Mouse (Mus musculus) forebrain, postnatal 0 days (tissue): ENCODE data around the gene Neurod2. TPM values are rescaled to one million over a fixed set of nuclear protein-coding genes. Genes with fewer than 3 reads are reported as not detected.
A peak's percentile ranks its signal among the peaks of the same experiment; 100 is the strongest.

ENCODE experiments used
- ATAC-seq: fragments of 200-750 bp; cut with Nextera tagmentation; 2 replicates; pipeline ENCODE4 v1.8.0; 2017; ENCODE audit warnings: mild to moderate bottlenecking, moderate library complexity
- DNase-seq: peaks from one replicate; pipeline ENCODE4 v3.0.0-alpha.2; 2015
- H3K27ac ChIP-seq: fragments of 300-500 bp; sonication (generic); 2 replicates; pipeline ENCODE4 v1.5.1; 2014; ENCODE audit warnings: low read depth, mild to moderate bottlenecking, antibody characterized with exemption, low read length, moderate library complexity, mixed read lengths
- H3K27me3 ChIP-seq: fragments of 300-500 bp; sonication (generic); 2 replicates; pipeline ENCODE4 v1.6.1; 2014; ENCODE audit warnings: mild to moderate bottlenecking, low read length, mixed read lengths; ENCODE audit not compliant: insufficient read depth
- H3K36me3 ChIP-seq: fragments of 300-500 bp; sonication (generic); 2 replicates; pipeline ENCODE4 v1.6.1; 2014; ENCODE audit warnings: mild to moderate bottlenecking, moderate library complexity; ENCODE audit not compliant: insufficient read depth
- H3K4me1 ChIP-seq: fragments of 300-500 bp; sonication (generic); 2 replicates; pipeline ENCODE4 v1.6.1; 2014; ENCODE audit warnings: antibody characterized with exemption; ENCODE audit not compliant: insufficient read depth
- H3K4me2 ChIP-seq: fragments of 300-500 bp; sonication (generic); 2 replicates; pipeline ENCODE4 v1.6.1; 2014; ENCODE audit warnings: low read depth, mild to moderate bottlenecking, moderate library complexity
- H3K4me3 ChIP-seq: fragments of 300-500 bp; sonication (generic); 2 replicates; pipeline ENCODE4 v1.5.1; 2014; ENCODE audit warnings: low read depth, low read length, mixed read lengths
- H3K9ac ChIP-seq: fragments of 300-500 bp; sonication (generic); 2 replicates; pipeline ENCODE4 v1.6.1; 2014; ENCODE audit warnings: mild to moderate bottlenecking
- H3K9me3 ChIP-seq: fragments of 300-500 bp; sonication (generic); 2 replicates; pipeline ENCODE4 v1.6.1; 2016; ENCODE audit warnings: low read length
- CTCF ChIP-seq: sonication (generic); IDR thresholded peaks from 2 replicates; pipeline ENCODE4 v1.5.1; 2016; ENCODE audit warnings: antibody characterized with exemption, control low read depth, low read depth
- WGBS: fragments of 180-500 bp; shearing (Covaris S2); extraction: QIAGEN DNeasy Blood & Tissue Kit; methylation state at CpG from one replicate; pipeline ENCODE4 v1.1.7; 2014; 5-methylcytosine and 5-hydroxymethylcytosine counted together
- polyA plus RNA-seq: library from polyadenylated mRNA; unstranded; fragments of >200 nt; fragmentation: Nextera tagmentation; extraction: Ambion mirVana; gene quantifications from 2 replicates; pipeline ENCODE4 v1.2.1, GENCODE M21; 2015
- total RNA-seq: library from RNA; depleted of rRNA; stranded (reverse); fragments of >200 nt; gene quantifications from 2 replicates; pipeline ENCODE4 v1.2.3, GENCODE M21; 2014; rRNA removed

The Neurod2 gene
- 133 and 140 TPM in 2 replicates for total RNA-seq
- polyA plus RNA-seq = 74.9 and 77.3 TPM in 2 replicates

DNA sequence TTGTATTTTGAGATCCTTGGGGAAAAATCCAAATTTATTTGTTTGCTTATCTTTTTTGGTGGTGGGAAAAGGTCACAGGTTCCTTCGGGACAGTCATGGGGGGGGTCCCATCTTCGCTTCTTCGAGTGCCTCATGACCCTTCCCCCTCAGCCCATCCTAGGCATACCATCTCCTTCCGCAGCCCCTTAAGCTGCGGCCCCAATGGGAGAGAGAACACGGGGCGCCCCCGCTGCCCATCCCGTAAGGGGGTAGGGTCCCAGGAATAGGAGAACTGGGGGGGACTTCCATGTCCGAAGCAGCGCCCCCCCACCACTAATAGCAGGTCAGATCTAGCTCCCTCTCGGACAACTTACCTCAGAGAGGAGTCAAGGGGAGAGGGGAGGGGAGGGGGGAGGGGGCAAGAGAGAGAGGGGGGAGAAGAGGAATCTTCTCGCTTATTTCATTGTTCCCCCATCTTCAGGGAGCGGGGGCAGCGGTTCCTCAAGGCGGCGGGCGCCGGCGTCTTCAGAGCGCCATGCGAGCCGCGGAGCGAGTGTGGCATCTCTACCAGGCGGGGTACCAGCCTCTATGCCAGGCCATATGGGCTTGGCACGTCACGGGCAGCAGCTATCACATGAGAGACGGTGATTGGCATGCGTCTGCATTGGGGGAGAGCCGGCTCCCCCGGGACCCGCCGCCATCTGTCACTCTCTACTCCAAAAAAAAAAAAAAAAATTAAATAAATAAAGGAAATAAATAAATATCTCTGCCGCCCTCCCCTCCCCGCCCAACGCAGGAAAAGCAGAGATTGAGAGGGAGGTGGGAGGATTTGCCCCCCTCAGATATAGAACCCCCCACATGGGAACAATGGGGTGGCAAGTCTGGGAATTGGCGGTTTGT lies at the start of gene Neurod2:
Gene Neurod2, minus strand, starts transcription at position 568 of the 879 bp plus-strand sequence.
- DNase-seq (peak; percentile 94), ATAC-seq (peak; percentile 85)
- peaks cover 20% of the 10 kb centered on the region for H3K27me3 ChIP-seq
- peaks cover 9% of the 10 kb centered on the region for H3K36me3 ChIP-seq
- peak within 1 kb of the TSS; percentile 54 for H3K4me3 ChIP-seq
- H3K9ac ChIP-seq = peak within 1 kb of the TSS; percentile 84
- 1% methylated on average over 36 of the region's 38 CpGs for WGBS
- H3K4me2 ChIP-seq = peak within 1 kb of the TSS; percentile 45
- peak within 1 kb of the TSS; percentile 95 for H3K27ac ChIP-seq
- TF ChIP-seq CTCF = no peak
- peaks cover 11% of the 10 kb centered on the region for H3K4me1 ChIP-seq
- no peaks in the 10 kb centered on the region for H3K9me3 ChIP-seq

DNA sequence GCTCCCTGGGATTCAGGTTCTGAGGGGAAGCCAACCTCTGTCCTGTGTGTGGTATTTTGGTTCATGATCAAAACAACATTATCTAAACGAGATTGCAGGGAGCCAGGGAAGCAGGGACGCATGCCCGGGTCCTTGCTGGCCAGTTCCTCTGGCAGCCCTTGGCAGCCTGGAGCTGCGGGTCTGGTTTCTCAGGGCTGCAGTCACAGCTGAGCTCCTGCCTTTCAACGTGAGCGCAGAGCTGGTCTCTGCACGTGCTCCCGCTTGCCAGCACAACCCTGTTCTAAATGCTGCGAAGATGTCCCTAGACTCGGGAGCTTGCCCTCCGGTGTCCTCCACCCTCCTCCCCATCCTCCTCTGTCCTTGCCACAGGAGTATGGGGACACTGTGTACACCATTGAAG lies 48.3 kb upstream of the Neurod2 start:
- Histone ChIP-seq H3K9ac (no peak overlapping the region), H3K4me3 (no peak overlapping the region), H3K36me3 (peaks cover 59% of the 10 kb centered on the region), H3K4me2 (no peak overlapping the region), H3K4me1 (no peaks in the 10 kb centered on the region), H3K27me3 (no peaks in the 10 kb centered on the region), H3K9me3 (no peaks in the 10 kb centered on the region), H3K27ac (no peak overlapping the region)
- DNase-seq (no peak), ATAC-seq (no peak)
- 84% methylated on average over 11 of the region's 11 CpGs for WGBS
- no peak for TF ChIP-seq CTCF

DNA sequence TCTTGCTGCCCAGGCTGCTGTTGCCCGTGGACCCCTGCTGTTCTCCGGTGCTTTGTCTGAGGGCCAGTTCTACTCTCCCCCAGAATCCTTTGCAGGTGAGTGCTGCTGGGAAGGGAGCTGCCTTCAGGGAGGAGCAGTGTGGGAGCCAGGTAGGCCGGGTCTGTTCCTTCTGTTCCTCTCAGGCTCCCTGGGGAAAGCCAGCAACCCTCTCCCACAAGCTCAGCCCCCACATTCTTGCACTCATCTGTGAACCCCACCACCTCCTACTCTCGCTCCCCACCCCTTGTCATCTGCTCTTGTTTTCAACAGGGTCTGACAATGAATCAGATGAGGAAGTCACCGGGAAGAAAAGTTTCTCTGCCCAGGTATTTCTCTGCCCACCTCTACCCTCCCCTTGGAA lies 47.3 kb upstream of the Neurod2 start:
- Histone ChIP-seq H3K4me3 (no peak overlapping the region), H3K4me1 (peaks cover 3% of the 10 kb centered on the region; the same call in 1 of the 2 replicates), H3K27me3 (no peaks in the 10 kb centered on the region), H3K4me2 (no peak overlapping the region), H3K36me3 (peaks cover 59% of the 10 kb centered on the region), H3K9me3 (no peaks in the 10 kb centered on the region), H3K27ac (no peak overlapping the region), H3K9ac (no peak overlapping the region)
- WGBS = 66% methylated on average over 5 of the region's 5 CpGs
- no peak for DNase-seq
- TF ChIP-seq CTCF = no peak
- no peak for ATAC-seq

DNA sequence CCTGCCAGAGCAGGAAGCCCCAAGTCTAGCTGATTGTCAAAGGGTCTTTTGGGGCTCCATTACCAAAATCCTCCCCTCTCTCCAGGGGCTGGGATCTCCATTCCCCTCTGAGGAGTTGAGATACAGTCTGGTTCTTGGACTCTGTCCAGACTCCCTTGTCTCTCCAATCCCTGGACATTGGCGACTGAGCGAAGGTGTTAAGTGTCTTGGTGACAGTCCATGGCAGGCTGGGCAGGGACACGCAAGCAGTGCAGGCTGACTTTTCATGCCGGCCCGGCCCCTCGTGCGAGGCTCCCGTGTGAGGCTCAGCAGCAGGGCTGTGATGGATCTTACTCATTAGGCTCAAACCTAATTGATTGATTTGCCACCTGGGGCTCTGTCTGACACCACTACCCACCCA lies 44.8 kb upstream of the Neurod2 start:
- ATAC-seq (no peak), DNase-seq (no peak)
- Histone ChIP-seq H3K36me3 (peaks cover 43% of the 10 kb centered on the region), H3K9me3 (no peaks in the 10 kb centered on the region), H3K4me2 (no peak overlapping the region), H3K4me1 (peaks cover 13% of the 10 kb centered on the region), H3K4me3 (no peak overlapping the region), H3K27me3 (no peaks in the 10 kb centered on the region), H3K9ac (no peak overlapping the region), H3K27ac (no peak overlapping the region)
- WGBS = 61% methylated on average over 8 of the region's 8 CpGs
- TF ChIP-seq CTCF = no peak

DNA sequence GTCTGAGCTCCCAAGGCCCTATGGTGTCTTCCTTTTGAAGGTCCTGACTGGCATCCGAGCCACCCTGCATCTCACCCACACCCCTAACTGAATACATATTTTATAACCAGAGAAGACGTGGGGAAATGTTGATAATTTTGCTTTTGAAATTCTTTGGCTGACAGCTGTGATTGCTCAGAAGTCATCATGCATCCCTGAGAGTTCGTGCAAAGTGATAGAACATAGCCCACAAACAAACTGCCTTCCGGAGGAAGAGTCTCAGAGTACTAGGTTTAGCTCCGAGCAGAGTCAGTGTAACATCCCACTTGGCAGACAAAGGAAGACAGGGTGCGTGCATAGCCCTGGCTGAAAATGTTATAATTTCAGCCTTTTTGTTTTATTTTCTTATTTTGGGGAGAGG lies 43.8 kb upstream of the Neurod2 start:
- no peaks in the 10 kb centered on the region for H3K9me3 ChIP-seq

DNA sequence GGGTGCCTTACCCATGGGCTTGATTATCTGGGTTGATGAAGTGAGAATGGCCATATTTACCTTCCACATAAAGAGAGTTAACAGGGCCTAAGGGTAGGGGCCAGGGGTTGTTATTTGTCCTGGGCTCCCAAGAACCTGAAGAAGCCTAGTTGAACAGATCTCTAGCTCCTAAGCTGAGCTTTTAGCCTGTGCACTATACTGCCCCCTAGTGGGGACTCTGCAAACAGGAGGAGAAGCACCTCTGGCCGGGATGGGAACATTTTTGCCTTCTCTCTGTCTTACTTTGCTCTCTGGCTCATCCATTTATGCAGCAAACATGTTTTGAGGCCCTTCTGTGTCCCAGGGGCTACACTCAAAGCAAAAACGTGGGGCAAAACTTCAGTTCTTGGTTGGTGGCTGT lies 43.0 kb upstream of the Neurod2 start:
- H3K36me3 ChIP-seq = peaks cover 27% of the 10 kb centered on the region
- ATAC-seq (no peak), DNase-seq (peak; percentile 79)
- no peak overlapping the region for H3K4me2 ChIP-seq
- peak; percentile 88 for TF ChIP-seq CTCF
- WGBS = 2% methylated on average over 2 of the region's 2 CpGs
- H3K9me3 ChIP-seq = no peaks in the 10 kb centered on the region
- H3K27ac ChIP-seq = peak overlapping the region; percentile 69; the same call in 1 of the 2 replicates
- no peak overlapping the region for H3K9ac ChIP-seq
- peaks cover 13% of the 10 kb centered on the region for H3K4me1 ChIP-seq
- H3K27me3 ChIP-seq = no peaks in the 10 kb centered on the region
- no peak overlapping the region for H3K4me3 ChIP-seq

More for the DNA sequence above, 43.8 kb upstream of the Neurod2 start:
- peaks cover 35% of the 10 kb centered on the region for H3K36me3 ChIP-seq
- peaks cover 13% of the 10 kb centered on the region for H3K4me1 ChIP-seq
- no peak overlapping the region for H3K9ac ChIP-seq
- H3K4me3 ChIP-seq = no peak overlapping the region
- 66% methylated on average over 6 of the region's 6 CpGs for WGBS
- no peak overlapping the region for H3K27ac ChIP-seq
- no peak overlapping the region for H3K4me2 ChIP-seq
- no peak for TF ChIP-seq CTCF
- no peak for ATAC-seq
- no peaks in the 10 kb centered on the region for H3K27me3 ChIP-seq
- no peak for DNase-seq

DNA sequence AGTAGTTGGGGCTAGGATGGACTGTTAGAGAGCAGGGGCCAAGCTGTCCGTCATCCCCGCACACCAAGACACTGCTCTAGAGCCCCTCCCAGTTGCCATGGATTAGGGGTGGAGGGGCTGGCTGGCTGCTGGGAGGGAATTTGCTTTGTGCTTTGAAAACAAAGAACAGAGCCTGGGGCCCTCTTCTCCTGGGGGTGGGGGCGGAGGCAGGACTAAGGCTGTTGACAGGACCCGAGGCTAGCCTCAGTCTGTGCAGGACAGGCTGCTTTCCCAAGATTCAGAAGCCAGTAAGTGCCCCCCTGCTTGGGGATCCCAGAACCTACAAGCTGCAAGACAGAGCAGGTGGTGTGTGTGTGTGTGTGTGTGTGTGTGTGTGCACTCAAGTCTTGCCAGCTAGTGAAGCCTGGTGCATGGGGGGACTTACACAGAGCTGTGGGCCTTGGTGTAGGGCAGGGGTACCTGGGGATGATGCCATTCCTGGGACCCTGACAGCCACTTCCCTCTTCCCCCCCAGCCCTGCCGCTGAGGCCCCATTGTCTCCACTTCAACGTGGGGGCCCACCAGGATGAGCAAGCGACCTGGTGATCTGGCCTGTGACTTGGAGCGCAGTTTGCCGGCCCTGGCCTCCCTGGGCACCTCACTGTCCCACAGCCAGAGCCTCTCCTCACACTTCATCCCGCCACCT lies 42.2 kb upstream of the Neurod2 start:
- Histone ChIP-seq H3K4me2 (peak overlapping the region; percentile 5; the same call in 1 of the 2 replicates), H3K9me3 (no peaks in the 10 kb centered on the region), H3K36me3 (peaks cover 21% of the 10 kb centered on the region), H3K27me3 (no peaks in the 10 kb centered on the region), H3K27ac (peak overlapping the region; percentile 69), H3K9ac (no peak overlapping the region), H3K4me1 (peaks cover 13% of the 10 kb centered on the region), H3K4me3 (no peak overlapping the region)
- DNase-seq (peak; percentile 72), ATAC-seq (peak; percentile 69)
- 26% methylated on average over 9 of the region's 10 CpGs for WGBS
- TF ChIP-seq CTCF = no peak
